Mouse (Mus musculus): ENCODE measurements around the gene Tmem39a. TPM values are rescaled to one million over a fixed set of nuclear protein-coding genes. Genes with fewer than 3 reads are reported as not detected.

The Tmem39a gene
- total and polyA plus RNA-seq, 3 experiments: 38.1 to 352 (median 116) TPM

DNA sequence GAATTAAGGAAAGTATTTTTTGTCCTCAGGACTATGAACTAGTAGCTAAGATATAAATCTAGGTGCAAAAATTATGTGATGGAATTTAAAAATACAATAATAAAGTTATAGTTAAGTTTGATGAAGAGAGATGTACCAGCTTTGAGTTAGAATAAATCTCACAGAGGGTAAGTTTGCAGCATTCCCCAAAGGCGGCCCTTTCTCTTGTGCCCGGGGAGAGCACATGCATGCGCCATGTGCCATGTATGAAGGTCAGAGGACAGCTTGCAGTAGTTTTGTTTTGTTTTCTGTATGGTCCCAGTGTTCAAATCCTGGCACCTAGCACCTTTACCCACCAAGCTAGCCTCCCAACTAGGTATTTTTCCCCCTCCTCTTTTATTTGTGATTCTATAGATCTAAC lies 13.0 kb downstream of the Tmem39a start:
- DNase-seq (ENCODE audit: low read depth, low spot score): no peak
- Histone ChIP-seq H3K4me3 (ENCODE audit: control insufficient read depth in 1 of 2, insufficient read depth in 1 of 2, low read depth in 2 of 2, low read length in 2 of 2) (no peak overlapping the region), H3K79me2 (ENCODE audit: control insufficient read depth, insufficient read depth, low read length, poor library complexity) (peaks cover 8% of the 10 kb centered on the region; the same call in 1 of the 2 replicates), H3K27me3 (ENCODE audit: control insufficient read depth in 1 of 2, insufficient read depth in 2 of 2, low read length in 2 of 2) (no peaks in the 10 kb centered on the region), H3K4me1 (ENCODE audit: control insufficient read depth in 1 of 2, insufficient read depth in 2 of 2, low read length in 2 of 2) (peaks cover 0 to 9% of the 10 kb centered on the region in 2 experiments; a peak in 1 of 4 replicates), H3K9me3 (replicated peaks; ENCODE audit: insufficient read depth, low read length) (no peaks in the 10 kb centered on the region), H3K27ac (ENCODE audit: control insufficient read depth, low read depth, low read length) (no peak overlapping the region), H3K9ac (ENCODE audit: control insufficient read depth, low read depth, low read length, poor library complexity, severe bottlenecking) (no peak overlapping the region), H3K36me3 (ENCODE audit: control insufficient read depth in 1 of 2, insufficient read depth in 2 of 2, low read length in 2 of 2) (peaks cover 8 to 30% of the 10 kb centered on the region in 2 experiments)
- TF ChIP-seq ZKSCAN1 (IDR thresholded peaks at IDR 0.05; ENCODE audit: low read depth, low read length): no peak
- no peak for TF ChIP-seq MAX (IDR thresholded peaks at IDR 0.05; ENCODE audit: low read length)
- TF ChIP-seq UBTF (IDR thresholded peaks at IDR 0.05; ENCODE audit: borderline replicate concordance, insufficient read depth, low read depth, low read length): no peak
- TF ChIP-seq SMC3 (IDR thresholded peaks at IDR 0.05; ENCODE audit: low read depth, low read length): no peak
- no peak for TF ChIP-seq ZNF384 (IDR thresholded peaks at IDR 0.05; ENCODE audit: low read depth, low read length)
- TF ChIP-seq POLR2A (IDR thresholded peaks at IDR 0.05; ENCODE audit: control insufficient read depth in 1 of 2, insufficient read depth in 1 of 2, low read depth in 1 of 2, low read length in 2 of 2, poor library complexity in 1 of 2): no peak
- TF ChIP-seq ZMIZ1 (IDR thresholded peaks at IDR 0.05; ENCODE audit: low read depth, low read length): no peak
- TF ChIP-seq HCFC1 (IDR thresholded peaks at IDR 0.05; ENCODE audit: low read depth, low read length): no peak
- no peak for TF ChIP-seq ZC3H11A (IDR thresholded peaks at IDR 0.05; ENCODE audit: low read depth, low read length)
- TF ChIP-seq KAT2A (conservative IDR thresholded peaks at IDR 0.05; ENCODE audit: low read depth, low read length): no peak
- TF ChIP-seq JUND (IDR thresholded peaks at IDR 0.05; ENCODE audit: low read depth, low read length): no peak
- TF ChIP-seq MAZ (IDR thresholded peaks at IDR 0.05; ENCODE audit: low read depth, low read length): no peak
- no peak for TF ChIP-seq TAL1 (IDR thresholded peaks at IDR 0.05; ENCODE audit: low read length)
- no peak for TF ChIP-seq E2F4 (IDR thresholded peaks at IDR 0.05; ENCODE audit: borderline replicate concordance, low read depth, low read length)
- TF ChIP-seq POLR2AphosphoS2 (IDR thresholded peaks at IDR 0.05; ENCODE audit: low read length): no peak

GRCm38 (mm10) chr16:38584761-38585160 lies 26.3 kb downstream of the Tmem39a start:
- Histone ChIP-seq H3K4me3 (ENCODE audit: control insufficient read depth in 1 of 2, insufficient read depth in 1 of 2, low read depth in 2 of 2, low read length in 2 of 2) (no peak overlapping the region), H3K79me2 (ENCODE audit: control insufficient read depth, insufficient read depth, low read length, poor library complexity) (no peaks in the 10 kb centered on the region), H3K4me1 (ENCODE audit: control insufficient read depth in 1 of 2, insufficient read depth in 2 of 2, low read length in 2 of 2) (peaks cover 3 to 9% of the 10 kb centered on the region in 2 experiments; a peak in 2 of 4 replicates), H3K36me3 (ENCODE audit: control insufficient read depth in 1 of 2, insufficient read depth in 2 of 2, low read length in 2 of 2) (peaks cover 13 to 19% of the 10 kb centered on the region in 2 experiments), H3K27ac (ENCODE audit: control insufficient read depth, low read depth, low read length) (peak overlapping the region; percentile 6; the same call in 1 of the 2 replicates), H3K27me3 (ENCODE audit: control insufficient read depth in 1 of 2, insufficient read depth in 2 of 2, low read length in 2 of 2) (no peaks in the 10 kb centered on the region), H3K9ac (ENCODE audit: control insufficient read depth, low read depth, low read length, poor library complexity, severe bottlenecking) (no peak overlapping the region), H3K9me3 (replicated peaks; ENCODE audit: insufficient read depth, low read length) (no peaks in the 10 kb centered on the region)
- no peak for DNase-seq (ENCODE audit: low read depth, low spot score)
- TF ChIP-seq CHD2 (IDR thresholded peaks at IDR 0.05; ENCODE audit: low read length) (no peak), MYC (IDR thresholded peaks at IDR 0.05; ENCODE audit: low read depth, low read length) (no peak), UBTF (IDR thresholded peaks at IDR 0.05; ENCODE audit: borderline replicate concordance, insufficient read depth, low read depth, low read length) (no peak), TBP (IDR thresholded peaks at IDR 0.05; ENCODE audit: low read depth, low read length) (no peak), USF1 (IDR thresholded peaks at IDR 0.05; ENCODE audit: low read depth, low read length) (peak; percentile 35; the same call in 1 of the 2 replicates), ZMIZ1 (IDR thresholded peaks at IDR 0.05; ENCODE audit: low read depth, low read length) (no peak), MEF2A (IDR thresholded peaks at IDR 0.05; ENCODE audit: extremely low read depth, insufficient replicate concordance, low read depth, low read length, poor library complexity, severe bottlenecking) (no peak), TCF12 (IDR thresholded peaks at IDR 0.05; ENCODE audit: low read depth, low read length) (no peak)

All from MEL (cell line).